Mouse (Mus musculus) G1E-ER4 (cell line): Measurements from ENCODE around the gene Grid1. TPM values are rescaled to one million over a fixed set of nuclear protein-coding genes. Genes with fewer than 3 reads are reported as not detected.

Experiments
- GATA1 ChIP-seq: IDR thresholded peaks from one replicate; pipeline ENCODE4 v1.8.0; 2012; ENCODE audit warnings: low read length, inconsistent platforms
- polyA plus RNA-seq: library from polyadenylated mRNA; stranded (reverse); fragments of >175 nt; gene quantifications from 2 replicates; pipeline ENCODE4 v1.2.3, GENCODE M21; 2012

Gene Grid1
- polyA plus RNA-seq, 1 experiment: not detected

- TF ChIP-seq GATA1: no peak
Observed at GRCm38 (mm10) chr14:35008674-35009073, 188.8 kb downstream of the Grid1 start.

GRCm38 (mm10) chr14:35009074-35009473, 189.2 kb downstream of the Grid1 start:
- no peak for TF ChIP-seq GATA1

- TF ChIP-seq GATA1: no peak
Observed at GRCm38 (mm10) chr14:35026686-35027085, 206.8 kb downstream of the Grid1 start.

GRCm38 (mm10) chr14:35027501-35028140, 207.7 kb downstream of the Grid1 start:
- no peak for TF ChIP-seq GATA1

GRCm38 (mm10) chr14:35029626-35030025, 209.7 kb downstream of the Grid1 start:
- no peak for TF ChIP-seq GATA1

GRCm38 (mm10) chr14:35030271-35030670, 210.4 kb downstream of the Grid1 start:
- TF ChIP-seq GATA1: no peak

GRCm38 (mm10) chr14:35032283-35032682, 212.4 kb downstream of the Grid1 start:
- TF ChIP-seq GATA1: no peak

GRCm38 (mm10) chr14:35044268-35044667, 224.4 kb downstream of the Grid1 start:
- TF ChIP-seq GATA1: no peak

GRCm38 (mm10) chr14:35044918-35045698, 225.2 kb downstream of the Grid1 start:
- no peak for TF ChIP-seq GATA1

GRCm38 (mm10) chr14:35049231-35049630, 229.3 kb downstream of the Grid1 start:
- no peak for TF ChIP-seq GATA1

GRCm38 (mm10) chr14:35054139-35054538, 234.2 kb downstream of the Grid1 start:
- no peak for TF ChIP-seq GATA1

- no peak for TF ChIP-seq GATA1
Observed at GRCm38 (mm10) chr14:35074636-35075035, 254.7 kb downstream of the Grid1 start.

GRCm38 (mm10) chr14:35079954-35080353, 260.0 kb downstream of the Grid1 start:
- no peak for TF ChIP-seq GATA1

- TF ChIP-seq GATA1: no peak
Observed at GRCm38 (mm10) chr14:35092646-35093045, 272.7 kb downstream of the Grid1 start.

- TF ChIP-seq GATA1: no peak
Observed at GRCm38 (mm10) chr14:35093561-35094186, 273.8 kb downstream of the Grid1 start.

GRCm38 (mm10) chr14:35095506-35096059, 275.7 kb downstream of the Grid1 start:
- no peak for TF ChIP-seq GATA1
